Mouse (Mus musculus) heart, embryonic 14.5 days (tissue): ENCODE measurements around the gene Pkp4. TPM values are rescaled to one million over a fixed set of nuclear protein-coding genes. Genes with fewer than 3 reads are reported as not detected.

ENCODE experiments used
- ATAC-seq: fragments of 200-750 bp; cut with Nextera tagmentation; 2 replicates; pipeline ENCODE4 v1.8.0; 2017; ENCODE audit warnings: low read depth, moderate TSS enrichment; ENCODE audit not compliant: insufficient number of reproducible peaks, insufficient read depth, low FRiP score
- H3K27ac ChIP-seq, 2 experiments: fragments of 200-500 bp in 1 of 2; fragments of 300-500 bp in 1 of 2; sonication (generic) in 1 of 2; replicated peaks in 1 of 2; 2 replicates each; pipeline ENCODE4 v1.5.1; 2012 to 2014; ENCODE audit warnings: low read depth in 2 of 2, low read length in 2 of 2, control low read depth in 1 of 2, mild to moderate bottlenecking in 1 of 2, mixed read lengths in 1 of 2; ENCODE audit not compliant: control insufficient read depth in 1 of 2, insufficient read depth in 1 of 2
- H3K27me3 ChIP-seq: fragments of 300-500 bp; sonication (generic); 2 replicates; pipeline ENCODE4 v1.6.1; 2014; ENCODE audit warnings: mild to moderate bottlenecking, low read length, control low read depth; ENCODE audit not compliant: control insufficient read depth, insufficient read depth
- H3K36me3 ChIP-seq: fragments of 300-500 bp; sonication (generic); 2 replicates; pipeline ENCODE4 v1.6.1; 2014; ENCODE audit warnings: mild to moderate bottlenecking, control low read depth, low read length, mixed read lengths; ENCODE audit not compliant: control insufficient read depth, insufficient read depth
- H3K4me1 ChIP-seq, 2 experiments: fragments of 200-500 bp in 1 of 2; fragments of 300-500 bp in 1 of 2; sonication (generic) in 1 of 2; 2 replicates each; pipeline ENCODE4 v1.6.1; 2012 to 2014; ENCODE audit warnings: low read length in 2 of 2, control low read depth in 1 of 2, mixed read lengths in 1 of 2; ENCODE audit not compliant: control insufficient read depth in 2 of 2, insufficient read depth in 2 of 2
- H3K4me2 ChIP-seq: fragments of 300-500 bp; sonication (generic); 2 replicates; pipeline ENCODE4 v1.6.1; 2014; ENCODE audit warnings: mild to moderate bottlenecking, low read length
- H3K4me3 ChIP-seq, 2 experiments: fragments of 200-500 bp in 1 of 2; fragments of 300-500 bp in 1 of 2; sonication (generic) in 1 of 2; 2 replicates each; pipeline ENCODE4 v1.5.1; 2012 to 2014; ENCODE audit warnings: low read length in 2 of 2, mild to moderate bottlenecking in 2 of 2, control low read depth in 1 of 2, low read depth in 1 of 2, moderate library complexity in 1 of 2; ENCODE audit not compliant: control insufficient read depth in 1 of 2, insufficient read depth in 1 of 2
- H3K9ac ChIP-seq: fragments of 300-500 bp; sonication (generic); 2 replicates; pipeline ENCODE4 v1.6.1; 2014; ENCODE audit warnings: mild to moderate bottlenecking, low read length
- H3K9me3 ChIP-seq: fragments of 300-500 bp; sonication (generic); 2 replicates; pipeline ENCODE4 v1.6.1; 2016; ENCODE audit warnings: low read length, control low read depth; ENCODE audit not compliant: control insufficient read depth
- WGBS: fragments of 180-500 bp; shearing (Covaris S2); extraction: QIAGEN DNeasy Blood & Tissue Kit; methylation state at CpG from one replicate; pipeline ENCODE4 v1.1.7; 2014; 5-methylcytosine and 5-hydroxymethylcytosine counted together
- polyA plus RNA-seq: library from polyadenylated mRNA; unstranded; fragments of >200 nt; fragmentation: Nextera tagmentation; extraction: Ambion mirVana; gene quantifications from 2 replicates; pipeline ENCODE4 v1.2.1, GENCODE M21; 2014

Pkp4 gene
- polyA plus RNA-seq, 1 experiment from 2014 or later = 54.8 TPM

GRCm38 (mm10) chr2:59272713-59273112 is 112.1 kb downstream of the Pkp4 start:
- H3K27me3 ChIP-seq = no peaks in the 10 kb centered on the region
- WGBS = 82% methylated on average over 6 of the region's 6 CpGs

GRCm38 (mm10) chr2:59280914-59281562 is 120.4 kb downstream of the Pkp4 start:
- 87% methylated on average over 7 of the region's 7 CpGs for WGBS
- H3K27me3 ChIP-seq = no peaks in the 10 kb centered on the region
- no peak overlapping the region for H3K9ac ChIP-seq
- no peak overlapping the region for H3K4me3 ChIP-seq
- ATAC-seq = no peak
- H3K4me2 ChIP-seq = no peak overlapping the region
- H3K9me3 ChIP-seq = no peaks in the 10 kb centered on the region
- H3K4me1 ChIP-seq = peaks cover 25 to 41% of the 10 kb centered on the region in 2 experiments
- H3K36me3 ChIP-seq = no peaks in the 10 kb centered on the region
- no peak overlapping the region for H3K27ac ChIP-seq

More at GRCm38 (mm10) chr2:59272713-59273112, 112.1 kb downstream of the Pkp4 start:
- Histone ChIP-seq H3K4me1 (peaks cover 23 to 41% of the 10 kb centered on the region in 2 experiments), H3K36me3 (no peaks in the 10 kb centered on the region), H3K4me3 (no peak overlapping the region), H3K4me2 (no peak overlapping the region), H3K9ac (no peak overlapping the region), H3K27ac (no peak overlapping the region), H3K9me3 (no peaks in the 10 kb centered on the region)
- no peak for ATAC-seq

GRCm38 (mm10) chr2:59282966-59283365 is 122.3 kb downstream of the Pkp4 start:
- no peak overlapping the region for H3K9ac ChIP-seq
- H3K4me3 ChIP-seq = no peak overlapping the region
- WGBS = 95% methylated on average over 6 of the region's 6 CpGs
- no peaks in the 10 kb centered on the region for H3K36me3 ChIP-seq
- no peak for ATAC-seq
- H3K27me3 ChIP-seq = no peaks in the 10 kb centered on the region
- no peaks in the 10 kb centered on the region for H3K9me3 ChIP-seq
- no peak overlapping the region for H3K27ac ChIP-seq
- peaks cover 23 to 51% of the 10 kb centered on the region in 2 experiments for H3K4me1 ChIP-seq
- H3K4me2 ChIP-seq = no peak overlapping the region

GRCm38 (mm10) chr2:59284216-59284615 is 123.6 kb downstream of the Pkp4 start:
- Histone ChIP-seq H3K4me3 (no peak overlapping the region), H3K9me3 (no peaks in the 10 kb centered on the region), H3K4me2 (no peak overlapping the region), H3K36me3 (no peaks in the 10 kb centered on the region), H3K9ac (no peak overlapping the region; the same call in 1 of the 2 replicates), H3K4me1 (peaks cover 19 to 39% of the 10 kb centered on the region in 2 experiments), H3K27me3 (no peaks in the 10 kb centered on the region), H3K27ac (peak overlapping the region; percentile 73 to 84)
- 88% methylated on average over 5 of the region's 5 CpGs for WGBS
- no peak for ATAC-seq

- Histone ChIP-seq H3K36me3 (peaks cover 3% of the 10 kb centered on the region; the same call in 1 of the 2 replicates), H3K4me1 (peaks cover 16 to 35% of the 10 kb centered on the region in 2 experiments), H3K27ac (peak overlapping the region; percentile 73 to 84), H3K27me3 (no peaks in the 10 kb centered on the region), H3K9me3 (no peaks in the 10 kb centered on the region), H3K4me2 (peak overlapping the region; percentile 6), H3K9ac (peak overlapping the region; percentile 36; the same call in 1 of the 2 replicates), H3K4me3 (no peak overlapping the region)
- 0 out of 2 replicates have a peak, but pooled peaks have one; percentile 9 for ATAC-seq
- WGBS = 62% methylated on average over 8 of the region's 8 CpGs
Measured at GRCm38 (mm10) chr2:59284734-59285490, 124.3 kb downstream of the Pkp4 start.

GRCm38 (mm10) chr2:59285581-59285980 is 124.9 kb downstream of the Pkp4 start:
- Histone ChIP-seq H3K4me3 (no peak overlapping the region), H3K27me3 (no peaks in the 10 kb centered on the region), H3K9me3 (no peaks in the 10 kb centered on the region), H3K4me1 (peaks cover 16 to 35% of the 10 kb centered on the region in 2 experiments), H3K36me3 (peaks cover 5% of the 10 kb centered on the region; the same call in 1 of the 2 replicates), H3K9ac (no peak overlapping the region), H3K27ac (peak overlapping the region; percentile 73 to 84; a peak in 3 of 4 replicates), H3K4me2 (no peak overlapping the region)
- WGBS = 45% methylated on average over 1 of the region's 1 CpGs
- ATAC-seq = peak; percentile 49; the same call in 1 of the 2 replicates

GRCm38 (mm10) chr2:59286247-59286646 is 125.6 kb downstream of the Pkp4 start:
- Histone ChIP-seq H3K4me1 (peaks cover 16 to 31% of the 10 kb centered on the region in 2 experiments), H3K4me3 (no peak overlapping the region), H3K9ac (peak overlapping the region; percentile 41; the same call in 1 of the 2 replicates), H3K9me3 (no peaks in the 10 kb centered on the region), H3K4me2 (peak overlapping the region; percentile 39), H3K27me3 (no peaks in the 10 kb centered on the region), H3K36me3 (peaks cover 5% of the 10 kb centered on the region; the same call in 1 of the 2 replicates), H3K27ac (peak overlapping the region; percentile 60 to 83)
- ATAC-seq = peak; percentile 44; the same call in 1 of the 2 replicates
- 21% methylated on average over 9 of the region's 9 CpGs for WGBS
